8 mouse cellular contexts compared by ENCODE assay signal in the genomic region with DNA sequence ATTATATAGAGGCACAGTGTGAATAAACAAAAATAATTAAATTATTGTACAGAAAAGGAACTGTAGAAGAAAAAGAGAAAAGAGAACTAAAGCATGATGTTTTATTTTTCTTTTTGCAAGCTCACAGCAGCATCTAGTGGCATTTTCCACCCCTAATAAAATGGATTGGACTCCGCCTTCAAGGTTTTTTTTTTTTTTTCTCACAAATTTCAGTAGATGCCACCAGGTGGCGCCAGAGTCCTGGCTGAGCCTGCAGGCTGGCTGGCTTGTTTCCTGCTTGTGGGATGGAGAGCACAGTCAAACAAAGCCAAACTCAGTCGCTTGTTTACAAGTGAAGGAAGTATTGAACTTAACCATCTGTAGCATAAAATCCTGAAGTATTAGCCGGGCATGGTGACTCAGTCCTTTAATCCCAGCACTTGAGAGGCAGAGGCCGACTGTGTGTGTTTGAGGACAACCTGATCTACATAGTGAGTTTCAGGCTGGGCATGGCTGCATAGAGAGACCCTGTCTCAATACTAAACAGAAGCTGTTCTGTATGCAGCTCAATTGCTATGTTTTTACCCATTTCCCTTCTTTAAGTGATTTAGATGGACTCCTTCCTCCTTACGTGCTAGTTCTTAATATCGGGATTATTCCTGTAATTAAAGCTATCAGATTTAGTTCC.
DNase-seq lines count a peak whose midpoint lies in the region; ATAC-seq and TF ChIP-seq lines count a peak whose summit lies in the region.

No protein-coding gene starts in this region.

- intact Hi-C loops in heart, postnatal 25 days (cut with DNase I): loop anchor here (1.0 to 10.0 kb wide), 7 partner anchors 41 to 1333 kb away; partner anchors contain the start of gene Il3ra

- no peaks in the 10 kb centered on the region for H3K36me3 ChIP-seq in forebrain, embryonic 16.5 days (ENCODE audit: control insufficient read depth, insufficient read depth)
- H3K36me3 ChIP-seq in lung, postnatal 0 days (ENCODE audit: insufficient read depth, low read length): no peaks in the 10 kb centered on the region

- H3K27me3 ChIP-seq in forebrain, embryonic 16.5 days (replicated peaks; ENCODE audit: control insufficient read depth, insufficient read depth, low read length): no peaks in the 10 kb centered on the region
- no peaks in the 10 kb centered on the region for H3K27me3 ChIP-seq in lung, postnatal 0 days (replicated peaks; ENCODE audit: insufficient read depth, low read length)

- 0 out of 2 replicates have a peak overlapping the region, but pooled peaks have one; percentile 46 for H3K9ac ChIP-seq in forebrain, embryonic 16.5 days (replicated peaks; ENCODE audit: low read depth, low read length)
- H3K9ac ChIP-seq in lung, postnatal 0 days (replicated peaks; ENCODE audit: low read depth): no peak overlapping the region

- H3K9me3 ChIP-seq in forebrain, embryonic 16.5 days (ENCODE audit: control insufficient read depth, low read length): no peaks in the 10 kb centered on the region
- H3K9me3 ChIP-seq in lung, postnatal 0 days (ENCODE audit: low read length): no peaks in the 10 kb centered on the region

- WGBS in forebrain, embryonic 16.5 days: 19% methylated on average over 7 of the region's 7 CpGs
- 21% methylated on average over 7 of the region's 7 CpGs for WGBS in large intestine, adult 2 months
- 23% methylated on average over 7 of the region's 7 CpGs for WGBS in lung, postnatal 0 days

- H3K27ac ChIP-seq in forebrain, embryonic 16.5 days (ENCODE audit: low read length): no peak overlapping the region
- H3K27ac ChIP-seq in lung, postnatal 0 days (ENCODE audit: low read length): no peak overlapping the region

- TF ChIP-seq EP300 in lung, postnatal 0 days (IDR thresholded peaks at IDR 0.05): no peak

- DNase-seq in MN1 (ENCODE audit: low spot score): peak; percentile 70
- DNase-seq in cerebellum, adult 11-12 months: peak; percentile 76
- DNase-seq in heart, postnatal 25 days (ENCODE audit: low spot score): peak; percentile 42
- peak; percentile 58 for DNase-seq in large intestine, adult 2 months (ENCODE audit: low read depth, low spot score)
- peak; percentile 88 for DNase-seq in lung, postnatal 0 days (ENCODE audit: low spot score)
- DNase-seq in ovary, postnatal 14 days (ENCODE audit: low spot score): peak; percentile 84
- peak; percentile 59 to 68 for DNase-seq in thymus, postnatal 36 days

- peak; percentile 90 for TF ChIP-seq CTCF in lung, postnatal 0 days (IDR thresholded peaks at IDR 0.05)

- H3K4me2 ChIP-seq in forebrain, embryonic 16.5 days (ENCODE audit: low read length): no peak overlapping the region
- H3K4me2 ChIP-seq in lung, postnatal 0 days (replicated peaks; ENCODE audit: low read depth, low read length): no peak overlapping the region

- ATAC-seq in forebrain, embryonic 16.5 days: peak; percentile 91
- peak; percentile 67 for ATAC-seq in lung, postnatal 0 days

- peaks cover 3% of the 10 kb centered on the region; the same call in 1 of the 2 replicates for H3K4me1 ChIP-seq in forebrain, embryonic 16.5 days (replicated peaks; ENCODE audit: control insufficient read depth, insufficient read depth, low read length)
- H3K4me1 ChIP-seq in lung, postnatal 0 days (ENCODE audit: insufficient read depth, low read depth, low read length): no peaks in the 10 kb centered on the region

- no peak overlapping the region for H3K4me3 ChIP-seq in forebrain, embryonic 16.5 days (replicated peaks; ENCODE audit: low read length)
- no peak overlapping the region for H3K4me3 ChIP-seq in lung, postnatal 0 days (ENCODE audit: low read depth, low read length)
